In genomic region chr17:9907077-9907476, GRCm38 (mm10) we compare ENCODE assay signal across 21 mouse cellular contexts.
DNase-seq lines count a peak whose midpoint lies in the region; ATAC-seq and TF ChIP-seq lines count a peak whose summit lies in the region.
"Had no signal": no experiment of that assay in that cellular context is flagged by ENCODE, and none has a peak within 500 bp of the region (broad histone marks: within the 10 kb centered on the region; RNA-seq: fewer than 3 reads in every experiment).

No protein-coding gene starts in this region.

- DNase-seq in embryo, embryonic 10.5 days (ENCODE audit: low spot score) = peak; percentile 38
- no peak for DNase-seq in embryo, embryonic 9.5 days (ENCODE audit: extremely low spot score)
- DNase-seq in ES-CJ7 (ENCODE audit: low read depth, low spot score) = peak; percentile 29
- DNase-seq in thymus, postnatal 36 days = no peak
- no peak for DNase-seq in heart, adult 2 months
- no peak for DNase-seq in kidney, postnatal 14 days
- DNase-seq: cerebellum, adult 11-12 months; cerebellum, postnatal 36 days; gastrocnemius, postnatal 10 days; heart, postnatal 10 days; kidney, postnatal 10 days; spleen, adult 18-20 months; thymus, postnatal 14 days had no signal

- no peak overlapping the region for H3K4me3 ChIP-seq in hindbrain, embryonic 12.5 days
- H3K4me3 ChIP-seq in midbrain, embryonic 13.5 days (replicated peaks) = no peak overlapping the region
- no peak overlapping the region for H3K4me3 ChIP-seq in heart, adult 2 months
- H3K4me3 ChIP-seq: neural tube, embryonic 12.5 days had no signal

- intact Hi-C loops in heart, adult 2 months (cut with DNase I) = no loop called here

- no peak overlapping the region for H3K4me2 ChIP-seq in hindbrain, embryonic 12.5 days (replicated peaks)
- no peak overlapping the region for H3K4me2 ChIP-seq in midbrain, embryonic 13.5 days (replicated peaks)

- no peak for TF ChIP-seq EP300 in heart, adult 2 months (IDR thresholded peaks at IDR 0.05; ENCODE audit: insufficient read depth, low read depth, low read length)

- TF ChIP-seq POLR2A in heart, adult 2 months (IDR thresholded peaks at IDR 0.05; ENCODE audit: insufficient read depth, low read depth, low read length) = no peak

- no peak for ATAC-seq in hindbrain, embryonic 12.5 days (ENCODE audit: low FRiP score)
- no peak for ATAC-seq in midbrain, embryonic 13.5 days
- ATAC-seq: intestine, embryonic 16.5 days; lung, postnatal 0 days had no signal

- H3K4me1 ChIP-seq in hindbrain, embryonic 12.5 days = peaks cover 43% of the 10 kb centered on the region
- H3K4me1 ChIP-seq in midbrain, embryonic 13.5 days (replicated peaks) = peaks cover 43% of the 10 kb centered on the region
- H3K4me1 ChIP-seq in heart, adult 2 months (ENCODE audit: control insufficient read depth, insufficient read depth, low read length) = peaks cover 4% of the 10 kb centered on the region

- H3K79me2 ChIP-seq in heart, adult 2 months (replicated peaks; ENCODE audit: control insufficient read depth, insufficient read depth, low read length) = no peaks in the 10 kb centered on the region

- H3K9ac ChIP-seq in hindbrain, embryonic 12.5 days = no peak overlapping the region
- no peak overlapping the region for H3K9ac ChIP-seq in midbrain, embryonic 13.5 days (replicated peaks)
- no peak overlapping the region for H3K9ac ChIP-seq in heart, adult 2 months (ENCODE audit: low read depth, low read length)
- H3K9ac ChIP-seq: liver, embryonic 14.5 days; neural tube, embryonic 12.5 days had no signal

- no peaks in the 10 kb centered on the region for H3K9me3 ChIP-seq in hindbrain, embryonic 12.5 days (replicated peaks)
- H3K9me3 ChIP-seq in midbrain, embryonic 13.5 days = no peaks in the 10 kb centered on the region
- H3K9me3 ChIP-seq: limb, embryonic 12.5 days; neural tube, embryonic 12.5 days had no signal

- H3K27ac ChIP-seq in hindbrain, embryonic 12.5 days = peak overlapping the region; percentile 86; the same call in 1 of the 2 replicates
- H3K27ac ChIP-seq in midbrain, embryonic 13.5 days = peak overlapping the region; percentile 85
- H3K27ac ChIP-seq in heart, adult 2 months = no peak overlapping the region
- H3K27ac ChIP-seq: limb, embryonic 12.5 days; liver, embryonic 14.5 days; neural tube, embryonic 12.5 days had no signal

- no peaks in the 10 kb centered on the region for H3K27me3 ChIP-seq in hindbrain, embryonic 12.5 days
- H3K27me3 ChIP-seq in midbrain, embryonic 13.5 days = peaks cover 18% of the 10 kb centered on the region; the same call in 1 of the 2 replicates
- no peaks in the 10 kb centered on the region for H3K27me3 ChIP-seq in heart, adult 2 months (ENCODE audit: control insufficient read depth, insufficient read depth, low read length)
- H3K27me3 ChIP-seq: CH12.LX; limb, embryonic 12.5 days; neural tube, embryonic 12.5 days had no signal

- 26% methylated on average over 1 of the region's 1 CpGs for WGBS in hindbrain, embryonic 12.5 days
- 15% methylated on average over 1 of the region's 1 CpGs for WGBS in midbrain, embryonic 13.5 days
- WGBS in heart, adult 2 months = 97% methylated on average over 1 of the region's 1 CpGs

- H3K36me3 ChIP-seq in hindbrain, embryonic 12.5 days = no peaks in the 10 kb centered on the region
- no peaks in the 10 kb centered on the region for H3K36me3 ChIP-seq in midbrain, embryonic 13.5 days
- no peaks in the 10 kb centered on the region for H3K36me3 ChIP-seq in heart, adult 2 months (ENCODE audit: control insufficient read depth, insufficient read depth, low read length)
- H3K36me3 ChIP-seq: limb, embryonic 12.5 days; neural tube, embryonic 12.5 days had no signal

- no peak for TF ChIP-seq CTCF in heart, adult 2 months (IDR thresholded peaks at IDR 0.05)

Comparison
In these comparisons a context has a peak if more than half of its experiments do, and no peak if none do; other contexts are left out.
1. DNase-seq: peak in embryo, embryonic 10.5 days (single experiment) and ES-CJ7 (single experiment); none in embryo, embryonic 9.5 days (single experiment), thymus, postnatal 36 days (0 of 2), heart, adult 2 months (0 of 2) and kidney, postnatal 14 days (single experiment).